Mouse (Mus musculus) right cerebral cortex, postnatal 4 days (tissue): Measurements from ENCODE around the gene Ints6.
"Not testable (repeated sequence)": the region's sequence is repeated elsewhere in the genome, so short reads cannot be mapped to it uniquely, and the experiment has no call there.

Experiments
- DNase-seq: peaks from one replicate; pipeline ENCODE4 v3.0.0-alpha.2; 2022

The Ints6 gene

DNA sequence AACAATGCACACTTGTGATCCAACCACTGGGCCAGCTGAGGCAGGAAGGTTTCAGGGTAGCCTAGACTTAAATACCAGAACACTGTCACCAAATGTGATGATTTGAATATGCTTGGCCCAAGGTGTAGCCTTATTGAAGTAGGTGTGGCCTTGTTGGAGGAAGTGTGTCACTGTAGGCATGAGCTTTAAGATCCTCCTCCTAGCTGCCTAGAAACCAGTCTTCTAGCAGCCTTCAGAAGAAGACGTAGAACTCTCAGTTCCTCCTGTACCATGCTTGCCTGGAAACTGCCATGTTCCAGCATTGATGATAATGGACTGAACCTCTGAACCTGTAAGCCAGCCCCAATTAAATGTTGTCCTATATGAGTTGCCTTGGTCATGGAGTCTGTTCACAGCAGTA is 25.3 kb downstream of the Ints6 start:
- no peak for DNase-seq

- DNase-seq, result no peak
Observed at GRCm38 (mm10) chr14:62733666-62734065, 27.3 kb downstream of the Ints6 start.

DNA sequence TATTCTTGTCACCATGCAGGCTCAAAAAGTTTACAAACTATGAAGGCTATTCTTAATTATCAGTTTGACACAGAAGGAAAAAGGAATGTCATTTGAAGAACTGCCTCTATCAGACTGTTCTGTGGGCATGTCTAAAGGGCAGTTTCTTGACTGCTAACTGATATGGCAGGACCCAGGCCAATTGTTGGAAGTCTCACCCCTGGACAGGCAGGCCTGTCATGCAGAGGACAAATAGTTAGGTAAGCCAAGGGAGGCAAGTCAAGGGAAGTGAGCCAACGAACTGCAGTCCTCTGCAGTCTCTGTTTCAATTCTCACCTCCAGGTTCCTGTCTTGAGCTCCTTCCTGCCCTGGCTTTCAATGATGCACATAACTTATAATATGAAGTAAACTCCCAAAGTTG is 29.1 kb downstream of the Ints6 start:
- DNase-seq, result no peak

GRCm38 (mm10) chr14:62724560-62724959 is 36.4 kb downstream of the Ints6 start:
- no peak for DNase-seq

DNA sequence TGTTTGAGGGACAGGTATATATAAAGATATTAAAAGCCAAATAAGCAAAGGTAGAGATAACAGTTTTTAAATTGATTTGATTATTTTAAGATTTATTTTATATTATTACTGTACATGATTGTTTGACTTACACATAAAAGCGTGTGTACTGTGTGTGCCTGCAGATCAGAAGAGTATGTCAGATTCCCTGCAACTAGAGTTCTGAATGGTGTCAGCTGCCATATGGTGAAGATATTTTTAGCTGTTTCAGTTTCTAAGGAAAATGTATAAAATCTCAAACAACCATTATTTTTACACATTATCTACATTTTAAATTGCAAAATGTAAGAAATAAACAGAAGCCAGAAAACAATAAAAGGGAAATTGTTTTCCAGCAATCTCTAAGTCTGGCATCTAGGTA is 39.3 kb downstream of the Ints6 start:
- no peak for DNase-seq

DNA sequence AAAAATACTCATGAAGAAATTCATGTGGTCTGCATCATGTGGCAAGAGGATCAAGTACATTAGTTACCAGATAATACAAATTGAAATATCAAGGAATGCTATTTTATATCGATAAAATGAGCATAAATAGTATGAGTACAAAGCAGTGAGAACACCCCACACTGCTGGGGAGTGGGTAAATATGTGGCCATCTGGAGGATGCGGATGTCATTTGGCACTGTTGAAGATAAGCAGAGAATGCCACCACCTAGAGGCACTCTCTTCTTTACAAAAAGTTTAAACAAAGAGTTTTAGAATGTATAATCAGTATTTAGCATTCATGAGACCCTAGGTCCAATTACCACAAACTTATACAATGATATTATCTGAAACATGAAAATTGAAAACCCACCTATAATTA is 42.8 kb downstream of the Ints6 start:
- DNase-seq, result no peak

GRCm38 (mm10) chr14:62673646-62674045 is 87.3 kb downstream of the Ints6 start:
- DNase-seq, result no peak

- no peak for DNase-seq
Observed at GRCm38 (mm10) chr14:62664976-62665673, 95.8 kb downstream of the Ints6 start.

GRCm38 (mm10) chr14:62663367-62663766 is 97.6 kb downstream of the Ints6 start, which contains the start of gene Serpine3:
TSS of gene Serpine3 (plus strand) at chr14:62663667.
- DNase-seq, result no peak

GRCm38 (mm10) chr14:62662381-62662780 is 98.6 kb downstream of the Ints6 start:
- DNase-seq, result no peak

DNA sequence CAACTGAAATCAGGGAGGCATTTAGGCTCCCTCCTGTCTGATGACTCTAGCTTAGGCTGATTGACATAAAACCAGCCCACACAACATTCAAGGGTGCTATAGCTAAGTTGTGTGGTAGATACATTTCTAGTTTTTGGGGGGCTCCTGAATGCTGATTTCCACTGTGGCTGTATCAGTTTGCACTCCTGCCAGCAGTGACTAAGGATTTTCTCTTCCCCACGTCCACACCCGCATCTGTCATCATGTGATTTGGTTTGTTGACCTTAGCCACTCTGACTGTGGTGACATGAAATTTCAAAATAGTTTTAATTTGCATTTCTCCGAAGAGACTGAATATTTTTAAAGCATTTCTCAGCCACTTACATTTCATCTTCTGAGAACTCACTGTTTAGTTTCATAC is 103.5 kb downstream of the Ints6 start:
- DNase-seq, result no peak

- no peak for DNase-seq
Observed at GRCm38 (mm10) chr14:62655996-62656395, 105.0 kb downstream of the Ints6 start.

DNA sequence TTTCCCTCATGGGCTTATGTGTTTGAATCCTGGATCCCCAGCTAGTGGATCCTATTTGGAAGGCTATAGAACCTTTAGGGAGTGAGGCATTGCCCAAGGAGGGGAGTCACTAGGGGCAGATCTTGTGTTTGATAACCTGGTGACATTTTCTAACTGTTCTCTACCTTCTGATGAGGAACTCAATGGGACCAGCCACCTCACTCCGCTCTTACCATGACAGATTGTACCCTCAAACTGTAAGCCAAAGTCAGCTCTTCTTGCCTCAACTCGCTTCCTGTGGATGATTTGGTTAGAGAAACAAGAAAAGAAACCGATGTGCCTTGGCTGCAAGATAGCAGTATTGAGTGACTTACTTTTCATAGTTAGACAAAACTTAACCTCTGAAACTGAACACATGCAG is 109.2 kb downstream of the Ints6 start:
- no peak for DNase-seq

- DNase-seq, result no peak
Observed at GRCm38 (mm10) chr14:62650376-62650775, 110.6 kb downstream of the Ints6 start.

DNA sequence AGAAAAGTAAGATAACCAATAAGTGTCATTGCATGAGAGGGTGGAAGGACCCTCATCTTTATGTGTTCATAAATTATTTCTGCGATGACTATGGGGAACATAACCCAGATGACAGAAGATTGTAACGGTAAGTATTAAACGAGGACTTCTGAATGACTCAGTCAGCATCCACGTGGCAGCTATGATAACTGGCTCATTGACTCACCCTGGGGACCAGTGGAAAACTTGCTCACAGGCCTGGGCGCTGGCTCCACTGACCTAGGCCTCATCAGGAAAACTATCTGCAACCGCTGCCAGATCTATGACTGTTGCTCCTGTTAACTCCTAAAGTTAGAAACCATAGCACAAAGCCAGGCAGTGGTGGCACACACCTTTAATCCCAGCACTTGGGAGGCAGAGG is 112.6 kb downstream of the Ints6 start:
- no peak for DNase-seq

- not testable (repeated sequence) for DNase-seq
Observed at GRCm38 (mm10) chr14:62642368-62642767, 118.6 kb downstream of the Ints6 start.

GRCm38 (mm10) chr14:62640396-62640795 is 120.6 kb downstream of the Ints6 start:
- DNase-seq, result no peak

- no peak for DNase-seq
Observed at GRCm38 (mm10) chr14:62639551-62639950, 121.4 kb downstream of the Ints6 start.

DNA sequence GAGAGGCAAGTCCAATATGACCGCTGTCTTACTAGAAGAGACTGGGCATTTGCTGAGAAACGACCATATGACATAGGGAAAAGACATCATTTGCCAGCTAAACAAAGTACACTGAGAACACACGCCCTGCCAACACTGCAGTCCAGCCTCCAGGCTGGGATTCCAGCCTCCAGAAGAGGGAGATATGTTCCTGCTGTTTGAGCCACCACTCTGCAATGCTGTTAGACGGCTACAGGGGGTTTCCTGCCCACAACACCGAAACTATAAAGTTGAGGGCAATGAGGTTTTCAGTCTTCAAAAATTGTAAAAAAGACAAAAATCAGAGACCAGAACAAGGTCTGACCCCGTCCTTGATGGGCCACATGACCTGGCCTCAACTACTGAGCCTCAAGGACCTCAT is 121.9 kb downstream of the Ints6 start:
- DNase-seq, result no peak

DNA sequence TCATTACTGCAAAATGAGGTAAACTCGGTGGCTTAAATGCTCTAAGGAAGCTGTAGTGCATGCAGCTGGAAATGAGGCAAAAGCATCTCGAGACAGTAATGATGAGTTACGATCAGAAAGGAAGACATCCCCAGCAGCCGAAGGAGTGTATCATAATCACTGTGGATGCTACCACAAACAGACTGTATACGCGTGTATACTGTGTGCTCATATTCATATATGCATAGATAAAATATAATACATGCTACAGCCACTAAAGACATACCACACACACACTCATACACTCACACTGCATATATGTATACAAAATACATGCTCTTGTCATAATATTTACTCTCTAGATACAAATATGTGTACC is 122.6 kb downstream of the Ints6 start:
- DNase-seq, result no peak

DNA sequence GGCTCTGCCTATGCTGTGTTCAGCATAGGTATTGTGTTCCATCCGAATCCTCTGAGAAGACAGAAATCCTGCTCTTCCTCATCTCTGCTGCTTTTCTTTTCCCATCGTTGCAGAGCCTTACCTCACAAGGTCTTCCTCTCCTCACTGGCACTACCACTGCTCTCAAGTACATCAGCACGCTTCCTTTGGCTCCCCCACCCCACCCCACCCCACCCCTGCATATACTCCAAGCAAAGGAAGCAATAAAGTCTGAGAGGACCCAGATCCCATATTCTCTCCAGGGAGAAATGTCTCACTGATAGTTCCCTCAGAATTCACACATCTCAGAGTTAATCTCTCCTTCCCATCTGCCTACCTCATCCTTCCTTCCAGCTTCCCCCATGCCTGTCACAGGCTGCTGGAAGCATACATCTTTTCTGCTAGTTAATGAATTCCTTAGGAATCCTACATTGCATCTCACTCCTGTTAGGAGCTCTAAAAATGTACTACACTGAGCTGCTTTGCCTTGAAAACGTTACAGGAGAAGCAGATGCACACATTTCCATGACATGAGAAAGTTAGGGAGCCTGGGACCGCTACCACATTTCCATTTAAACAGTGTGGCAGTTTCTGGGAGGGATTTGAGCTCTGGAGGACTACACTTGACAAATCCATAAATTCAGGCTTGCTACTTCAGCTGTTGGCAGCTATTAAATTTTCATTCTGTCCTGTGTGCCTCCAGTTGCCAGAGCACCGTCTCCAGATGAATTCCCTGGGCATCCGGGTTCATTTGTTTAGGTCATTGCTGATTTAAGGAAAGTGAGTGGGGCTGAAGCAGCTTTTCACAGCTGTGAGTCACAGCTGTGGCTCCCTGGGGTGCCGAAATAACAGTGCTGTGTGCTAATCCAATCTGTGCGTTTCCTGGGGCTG is 123.3 kb downstream of the Ints6 start:
- no peak for DNase-seq

DNA sequence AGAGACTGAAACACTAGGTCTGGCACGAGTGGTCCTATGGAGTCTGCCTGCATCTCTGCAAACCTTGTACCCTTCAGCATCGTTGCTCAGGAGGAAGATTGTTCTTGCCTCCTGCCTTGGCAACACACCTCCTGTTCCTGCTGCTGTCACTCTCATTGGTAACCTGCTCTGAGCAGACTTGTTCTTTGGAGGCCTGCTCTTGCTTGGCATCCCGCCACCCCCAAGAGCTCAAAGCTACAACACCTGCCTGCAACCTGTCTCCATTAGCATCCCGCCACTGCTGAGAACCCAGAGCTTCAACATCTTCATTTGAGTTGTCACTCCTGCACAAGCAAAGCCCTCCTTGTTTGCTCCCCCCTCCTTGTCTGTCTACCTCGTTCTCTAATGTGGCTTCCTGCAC is 133.0 kb downstream of the Ints6 start:
- DNase-seq, result no peak
